Mouse (Mus musculus) heart, postnatal 14 days (tissue): ENCODE data around the gene Aff3. TPM values are rescaled to one million over a fixed set of nuclear protein-coding genes. Genes with fewer than 3 reads are reported as not detected.
A peak's percentile ranks its signal among the peaks of the same experiment; 100 is the strongest.

Experiments used
- DNase-seq, 2 experiments: peaks; one replicate each; pipeline ENCODE4 v3.0.0; 2021 to 2022
- intact Hi-C: fragments of 180-260 bp; cut with DNase I; formaldehyde crosslinking; loops from one replicate; pipeline ENCODE4 v1.15.1; 2025
- total RNA-seq, 2 experiments: library from RNA; stranded (reverse); gene quantifications; 2 replicates each; pipeline ENCODE4 v1.2.3; 2021

Aff3 gene
- total RNA-seq, 2 experiments from 2014 or later: 4.4 to 5.8 TPM

DNA sequence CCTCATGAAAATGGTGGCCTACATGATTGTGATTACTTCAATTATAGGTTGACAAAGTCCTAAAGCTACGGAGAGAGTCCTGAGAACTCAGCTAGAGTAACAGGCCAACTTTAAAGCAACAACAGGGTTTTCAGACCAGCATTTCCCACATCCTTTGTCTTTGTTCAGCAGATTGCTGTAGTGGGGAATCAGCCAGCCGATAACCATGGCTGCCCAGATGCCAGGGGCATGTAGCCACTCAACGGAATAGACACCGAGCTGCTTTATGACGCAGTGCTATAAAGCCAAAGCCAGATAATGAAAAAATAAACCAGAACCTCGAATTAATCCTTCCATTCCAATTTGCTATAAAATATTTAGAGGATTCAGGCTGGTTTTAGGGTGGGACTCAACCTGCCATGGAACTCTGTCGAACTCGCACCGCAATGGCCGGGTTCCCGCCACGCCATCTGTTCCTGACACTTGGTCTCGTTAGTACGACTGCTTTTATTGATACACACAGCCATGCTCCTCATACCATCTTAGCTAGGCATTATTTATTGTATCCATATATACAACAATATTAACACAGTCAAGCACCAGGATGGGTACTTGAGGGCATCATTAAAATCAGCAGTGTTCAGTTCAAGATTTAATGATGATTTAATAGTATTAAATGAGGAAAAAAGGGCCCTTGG is 297.2 kb downstream of the Aff3 start:
- DNase-seq: no peak
- intact Hi-C loops: no loop called here

DNA sequence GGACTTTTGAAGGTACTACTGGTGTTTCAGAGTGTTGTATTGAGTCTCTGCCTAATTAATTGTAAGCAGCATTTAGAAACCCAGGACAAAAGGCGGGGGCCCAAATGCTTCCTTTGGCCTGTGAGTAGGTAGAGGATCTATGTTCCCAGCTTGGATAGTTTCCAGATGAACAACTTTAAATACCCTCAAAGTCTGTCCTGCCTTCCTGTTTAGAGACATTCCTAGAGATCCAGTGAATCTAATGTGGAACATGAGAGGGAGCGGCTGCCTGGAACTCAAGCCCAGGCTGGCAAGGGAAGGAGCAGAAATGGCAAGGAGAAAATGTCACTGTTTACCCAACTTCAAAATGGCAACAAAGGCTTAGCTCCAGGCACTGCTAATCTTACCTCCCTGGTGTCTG is 300.9 kb downstream of the Aff3 start:
- DNase-seq: no peak
- intact Hi-C loops: no loop called here

DNA sequence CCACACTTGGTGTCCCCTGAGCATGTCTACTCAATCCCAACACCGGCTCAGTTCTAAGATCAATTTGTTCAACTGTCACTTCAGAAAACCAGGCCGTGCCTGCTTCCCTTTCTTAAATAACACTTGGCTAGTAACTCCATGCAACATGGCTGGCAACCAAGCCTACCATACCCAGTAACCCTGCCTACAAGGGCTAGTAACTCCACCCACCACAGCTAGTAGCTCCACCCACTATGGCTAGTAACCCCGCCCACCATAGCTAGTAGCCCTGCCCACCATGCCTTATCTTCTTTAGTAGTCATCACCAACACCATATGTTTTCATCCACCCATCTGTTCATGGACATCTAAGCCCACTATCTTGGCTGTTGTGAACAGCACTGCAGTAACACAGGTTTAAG is 302.5 kb downstream of the Aff3 start:
- intact Hi-C loops: no loop called here

GRCm38 (mm10) chr1:38358797-38359349 is 305.9 kb downstream of the Aff3 start:
- DNase-seq: peak; percentile 22 to 43

More for the DNA sequence above, 302.5 kb downstream of the Aff3 start:
- DNase-seq: no peak

DNA sequence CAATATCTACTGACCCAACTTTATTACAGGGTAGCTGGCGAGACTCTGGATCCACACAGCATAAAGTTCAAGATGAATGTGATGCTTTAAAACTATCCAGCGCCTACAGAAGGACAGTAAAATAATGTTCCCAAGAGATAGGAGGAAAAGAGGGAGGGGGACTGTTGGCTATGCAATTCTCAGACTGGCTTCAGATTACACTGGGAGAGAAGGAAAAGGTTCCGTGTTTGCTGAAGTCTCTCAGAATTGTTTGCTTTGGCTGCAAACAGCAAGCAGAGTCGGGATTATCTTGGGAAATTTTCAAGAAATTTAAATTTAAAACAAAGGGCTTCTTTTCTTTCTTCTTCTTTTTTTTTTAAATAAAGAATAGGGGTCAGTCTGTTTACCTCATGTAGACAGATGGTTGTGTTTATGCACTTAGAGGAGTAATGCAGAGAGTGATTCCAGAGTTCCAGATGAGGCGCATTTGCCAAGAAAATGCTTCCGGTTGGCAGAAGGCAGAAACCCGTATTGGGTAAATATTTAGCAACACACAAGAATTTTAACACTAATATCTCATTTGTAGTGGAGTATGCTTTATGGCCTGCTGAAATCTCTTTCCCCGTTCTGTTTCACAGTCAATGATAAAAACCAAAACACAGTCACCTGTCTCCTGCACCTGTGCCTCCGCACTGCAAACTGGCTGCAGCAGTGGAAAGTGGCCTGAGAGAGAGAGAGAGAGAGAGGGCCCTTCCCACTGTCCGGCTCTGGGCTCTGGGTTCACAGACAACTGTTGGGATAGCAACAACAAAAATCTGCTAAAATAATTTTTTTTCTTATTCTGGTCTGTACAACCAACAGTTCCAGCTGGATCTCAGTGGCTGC is 306.6 kb downstream of the Aff3 start:
- intact Hi-C loops: no loop called here
- DNase-seq: peak; percentile 50 to 57

More at GRCm38 (mm10) chr1:38358797-38359349, 305.9 kb downstream of the Aff3 start:
- intact Hi-C loops: no loop called here

- DNase-seq: no peak
- intact Hi-C loops: no loop called here
Observed at GRCm38 (mm10) chr1:38354585-38354984, 310.2 kb downstream of the Aff3 start.

DNA sequence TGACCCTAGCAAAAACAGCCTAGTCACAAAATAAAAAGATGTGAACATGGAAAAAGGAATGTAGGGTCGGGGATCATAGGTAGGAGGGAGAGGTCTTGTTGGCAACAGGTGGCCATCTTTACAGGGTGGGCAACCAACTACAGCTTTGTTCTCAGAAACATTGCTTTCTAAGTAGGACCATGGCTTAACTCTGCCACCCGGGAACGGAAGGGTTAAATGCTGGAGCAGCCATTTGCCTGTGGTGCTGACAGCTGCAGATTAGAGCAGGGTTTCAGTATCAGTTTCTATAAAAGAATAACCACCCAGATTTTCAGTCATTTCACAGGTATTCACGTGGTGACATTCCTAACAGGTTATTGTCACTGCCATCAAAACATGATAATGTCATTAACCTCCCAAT is 317.4 kb downstream of the Aff3 start:
- intact Hi-C loops: no loop called here
- no peak for DNase-seq

- intact Hi-C loops: no loop called here
- peak; percentile 11 to 43 for DNase-seq
Observed at GRCm38 (mm10) chr1:38334206-38334605, 330.5 kb downstream of the Aff3 start.

GRCm38 (mm10) chr1:38332919-38333318 is 331.8 kb downstream of the Aff3 start:
- no peak for DNase-seq
- intact Hi-C loops: no loop called here

DNA sequence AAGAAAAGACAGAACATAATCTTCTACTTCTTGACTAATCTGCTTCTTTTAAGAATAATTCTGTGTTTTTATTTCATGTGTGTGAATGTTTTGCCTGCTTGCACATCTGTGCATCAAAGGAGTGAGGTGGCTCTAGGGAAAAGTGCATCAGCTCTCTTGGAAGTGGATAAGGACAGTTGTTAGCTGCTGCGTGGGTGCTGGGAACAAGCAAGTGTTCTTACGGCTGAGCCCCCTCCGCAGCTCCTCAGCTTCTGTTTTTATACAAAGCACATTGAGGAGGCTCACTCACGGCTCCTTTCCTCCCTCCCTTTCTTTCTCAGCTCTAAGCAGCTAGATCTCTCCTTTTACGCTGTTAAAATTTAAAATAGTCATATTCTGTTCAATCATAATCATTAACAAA is 340.5 kb downstream of the Aff3 start:
- intact Hi-C loops: loop anchor here (5.0 kb wide), 1 partner anchor 443 kb away; no protein-coding TSS in a partner anchor

GRCm38 (mm10) chr1:38321861-38322260 is 342.9 kb downstream of the Aff3 start:
- intact Hi-C loops: loop anchor here (5.0 kb wide), 1 partner anchor 445 kb away; no protein-coding TSS in a partner anchor
- peak; percentile 25 to 44 for DNase-seq

More for the DNA sequence above, 340.5 kb downstream of the Aff3 start:
- no peak for DNase-seq

DNA sequence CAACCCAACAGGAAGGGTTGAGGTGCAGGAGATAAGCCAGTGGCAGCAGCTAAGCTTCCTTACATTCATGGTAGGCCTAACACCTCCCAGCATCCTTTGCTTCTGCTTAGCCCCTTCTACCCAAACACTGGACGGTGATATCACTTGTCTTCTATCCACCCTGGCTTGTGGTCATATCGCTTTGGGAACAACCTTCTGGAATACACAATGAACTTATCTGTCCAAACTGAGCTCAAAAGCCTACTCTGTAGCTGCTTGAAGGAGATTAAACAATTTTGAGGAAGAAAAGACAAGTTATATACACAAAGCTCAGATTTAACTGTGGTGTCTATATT is 343.8 kb downstream of the Aff3 start:
- intact Hi-C loops: loop anchor here (5.0 kb wide), 1 partner anchor 446 kb away; no protein-coding TSS in a partner anchor
- DNase-seq: no peak

DNA sequence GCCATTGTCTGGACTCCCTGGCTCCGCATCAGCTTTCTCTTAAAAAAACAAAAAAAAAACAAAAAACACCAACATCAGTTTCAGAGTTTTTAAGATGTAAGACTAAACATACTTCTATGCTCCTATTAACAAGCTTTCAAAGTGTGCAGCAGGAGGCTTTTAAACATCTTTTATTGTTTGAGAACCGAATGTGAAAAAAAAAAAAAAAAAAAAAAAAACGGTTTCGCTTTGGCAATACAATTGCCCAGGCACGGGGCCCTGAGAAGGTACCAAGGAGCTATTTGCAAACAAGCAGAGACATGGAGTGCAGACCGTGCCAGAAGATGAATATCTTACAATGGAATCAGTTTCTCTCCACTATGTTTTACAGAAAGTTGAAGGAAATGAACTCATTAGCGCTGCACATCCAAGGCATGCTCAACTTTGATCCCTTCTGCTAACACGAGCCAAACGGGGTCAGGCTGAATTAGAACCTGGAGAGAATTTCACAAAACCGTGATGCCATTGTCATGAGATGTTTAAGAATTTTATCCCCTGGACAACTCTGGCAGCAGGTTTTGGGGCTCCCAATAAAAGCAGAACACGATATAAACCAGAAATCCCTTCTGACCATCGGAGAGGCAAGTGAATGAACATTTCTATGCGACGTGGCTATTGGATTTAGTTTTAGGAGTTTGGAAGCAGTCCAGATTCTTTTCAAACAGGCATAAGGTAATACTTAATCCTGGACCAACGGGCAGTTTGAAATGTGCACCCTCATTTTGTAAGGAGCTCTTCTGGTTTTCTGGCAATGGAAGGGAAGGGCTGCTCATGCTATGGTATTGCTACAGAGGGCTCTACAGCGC is 344.4 kb downstream of the Aff3 start:
- DNase-seq: no peak
- intact Hi-C loops: loop anchor here (5.0 kb wide), 1 partner anchor 447 kb away; no protein-coding TSS in a partner anchor

DNA sequence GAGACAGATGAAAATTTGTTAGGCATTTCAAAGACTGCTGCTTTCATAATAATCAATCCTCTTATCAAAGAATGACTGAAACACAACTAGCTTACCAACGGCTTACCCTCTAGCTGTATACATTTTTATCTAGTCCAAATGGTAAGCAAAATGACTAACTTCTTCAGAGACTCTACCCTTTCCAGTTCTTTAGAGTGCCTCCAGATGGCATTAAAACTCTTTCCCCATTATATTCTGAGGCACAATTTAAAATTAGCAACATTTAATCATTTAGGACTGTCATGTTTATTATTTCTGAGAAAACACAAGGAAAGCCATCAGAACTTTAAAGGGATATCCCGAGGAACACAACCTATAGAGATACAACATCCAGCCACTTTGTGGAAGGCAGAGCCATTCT is 346.1 kb downstream of the Aff3 start:
- DNase-seq: no peak
- intact Hi-C loops: loop anchor here (5.0 kb wide), 1 partner anchor 469 kb away; no protein-coding TSS in a partner anchor

DNA sequence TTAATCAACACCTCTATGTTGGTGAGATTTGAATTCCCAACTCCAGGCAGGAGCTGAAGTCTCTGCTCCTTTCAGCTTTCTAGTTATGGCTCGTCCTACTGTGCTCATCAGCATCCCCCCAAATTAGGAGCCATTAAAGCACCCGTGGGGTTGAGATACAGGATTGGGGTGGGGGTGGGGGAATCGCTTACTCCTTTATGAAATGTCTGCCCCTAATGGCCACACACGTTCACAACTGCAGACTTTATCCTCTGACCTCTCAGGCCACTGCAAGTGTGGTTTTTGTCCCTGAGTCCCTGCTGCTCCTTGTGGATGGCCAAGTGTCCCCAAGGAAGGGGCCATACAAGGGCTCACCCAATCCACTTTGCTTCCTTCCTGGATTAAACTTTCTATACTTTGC is 348.8 kb downstream of the Aff3 start:
- DNase-seq: no peak
- intact Hi-C loops: loop anchor here (5.0 kb wide), 1 partner anchor 471 kb away; no protein-coding TSS in a partner anchor

DNA sequence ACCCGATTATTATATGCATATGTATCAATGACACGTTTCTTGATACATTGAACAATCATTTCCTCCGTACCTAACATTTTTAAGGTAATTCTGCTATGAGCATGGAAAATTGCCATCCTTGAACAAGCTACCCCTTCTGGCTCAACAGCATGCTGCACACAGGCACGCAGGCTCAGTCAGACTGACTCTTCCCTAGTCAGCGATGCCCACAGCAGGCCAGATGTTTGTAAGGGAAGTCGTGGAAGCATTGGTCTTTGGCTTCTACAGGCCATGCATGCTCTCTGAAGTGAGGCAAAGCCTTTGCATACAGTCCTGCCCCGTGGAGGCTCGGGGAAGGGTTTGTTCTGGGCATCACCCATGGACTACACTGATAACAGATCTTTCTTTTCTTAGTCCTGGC is 354.3 kb downstream of the Aff3 start:
- intact Hi-C loops: no loop called here
- no peak for DNase-seq

- no peak for DNase-seq
- intact Hi-C loops: no loop called here
Observed at GRCm38 (mm10) chr1:38310076-38310475, 354.7 kb downstream of the Aff3 start.

DNA sequence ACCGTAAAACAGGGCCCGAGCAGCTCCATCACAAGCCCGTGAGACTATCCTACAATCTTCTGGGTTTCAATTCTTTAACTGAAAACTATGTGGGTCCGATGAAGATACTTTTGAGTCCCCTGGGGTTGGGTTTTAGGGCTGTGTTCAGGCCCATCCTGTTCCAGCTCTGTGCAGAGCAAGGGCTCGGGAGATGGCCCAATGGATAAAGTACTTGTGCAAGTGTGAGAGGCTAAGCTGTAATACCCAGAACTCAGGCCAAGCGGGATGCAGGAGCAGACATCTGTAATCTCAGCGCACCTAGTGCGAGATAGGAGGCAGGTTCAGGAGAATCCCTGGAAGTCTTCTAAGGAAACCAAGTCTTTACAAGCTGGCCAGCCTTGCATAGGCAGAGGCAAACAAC is 355.4 kb downstream of the Aff3 start:
- intact Hi-C loops: loop anchor here (5.0 kb wide), 1 partner anchor 122 kb away; no protein-coding TSS in a partner anchor
- DNase-seq: no peak

GRCm38 (mm10) chr1:38308705-38308996 is 356.1 kb downstream of the Aff3 start:
- intact Hi-C loops: loop anchor here (5.0 kb wide), 1 partner anchor 121 kb away; no protein-coding TSS in a partner anchor
- DNase-seq: no peak
